Mouse (Mus musculus): Measurements from ENCODE around the gene Adssl1. TPM values are rescaled to one million over a fixed set of nuclear protein-coding genes. Genes with fewer than 3 reads are reported as not detected.

Gene Adssl1
- total and polyA plus RNA-seq, 3 experiments, result 58.2 to 63.9 TPM; not detected in 1

GRCm38 (mm10) chr12:112660576-112661326 lies 40.9 kb downstream of the Adssl1 start:
- H3K27ac ChIP-seq (ENCODE audit: control insufficient read depth, low read depth, low read length), result no peak overlapping the region
- no peaks in the 10 kb centered on the region for H3K27me3 ChIP-seq (ENCODE audit: control insufficient read depth in 1 of 2, insufficient read depth in 2 of 2, low read length in 2 of 2)
- no peak for TF ChIP-seq RAD21 (IDR thresholded peaks at IDR 0.05; ENCODE audit: low read depth, low read length)
- TF ChIP-seq CHD2 (IDR thresholded peaks at IDR 0.05; ENCODE audit: low read length), result no peak
- no peak for TF ChIP-seq ELF1 (IDR thresholded peaks at IDR 0.05; ENCODE audit: low read depth, low read length)
- no peak for TF ChIP-seq MAFK (IDR thresholded peaks at IDR 0.05; ENCODE audit: borderline replicate concordance, low read depth, low read length)
- TF ChIP-seq CHD1 (IDR thresholded peaks at IDR 0.05; ENCODE audit: low read depth, low read length), result no peak
- no peak for TF ChIP-seq CTCF (IDR thresholded peaks at IDR 0.05 in 2 of 3, conservative IDR thresholded peaks at IDR 0.05 in 1 of 3; ENCODE audit: control insufficient read depth in 1 of 3, insufficient read depth in 1 of 3, low read depth in 2 of 3, low read length in 3 of 3, poor library complexity in 1 of 3, severe bottlenecking in 1 of 3)
- TF ChIP-seq POLR2AphosphoS5 (IDR thresholded peaks at IDR 0.05; ENCODE audit: borderline replicate concordance, low read depth, low read length), result no peak
- TF ChIP-seq USF2 (IDR thresholded peaks at IDR 0.05; ENCODE audit: borderline replicate concordance in 1 of 2, insufficient read depth in 1 of 2, low read depth in 1 of 2, low read length in 2 of 2), result no peak
- no peak for TF ChIP-seq ZC3H11A (IDR thresholded peaks at IDR 0.05; ENCODE audit: low read depth, low read length)
- TF ChIP-seq NRF1 (IDR thresholded peaks at IDR 0.05; ENCODE audit: insufficient read depth, low read depth, low read length, poor library complexity, severe bottlenecking), result no peak
- no peak for TF ChIP-seq TCF12 (IDR thresholded peaks at IDR 0.05; ENCODE audit: low read depth, low read length)
- no peak for TF ChIP-seq POLR2AphosphoS2 (IDR thresholded peaks at IDR 0.05; ENCODE audit: low read length)
- no peak for TF ChIP-seq TAL1 (IDR thresholded peaks at IDR 0.05; ENCODE audit: low read length)
- TF ChIP-seq BHLHE40 (IDR thresholded peaks at IDR 0.05; ENCODE audit: borderline replicate concordance, low read depth, low read length), result no peak
- no peak for TF ChIP-seq GATA1 (IDR thresholded peaks at IDR 0.05; ENCODE audit: low read depth, low read length)
- H3K4me3 ChIP-seq (ENCODE audit: control insufficient read depth in 1 of 2, insufficient read depth in 1 of 2, low read depth in 2 of 2, low read length in 2 of 2), result no peak overlapping the region
- H3K4me1 ChIP-seq (ENCODE audit: control insufficient read depth in 1 of 2, insufficient read depth in 2 of 2, low read length in 2 of 2), result no peaks in the 10 kb centered on the region
- DNase-seq (ENCODE audit: low read depth, low spot score), result no peak
- H3K79me2 ChIP-seq (ENCODE audit: control insufficient read depth, insufficient read depth, low read length, poor library complexity), result peaks cover 16% of the 10 kb centered on the region; the same call in 1 of the 2 replicates
- H3K36me3 ChIP-seq (ENCODE audit: control insufficient read depth in 1 of 2, insufficient read depth in 2 of 2, low read length in 2 of 2), result peaks cover 0 to 50% of the 10 kb centered on the region in 2 experiments; a peak in 2 of 4 replicates
- no peak overlapping the region for H3K9ac ChIP-seq (ENCODE audit: control insufficient read depth, low read depth, low read length, poor library complexity, severe bottlenecking)
- no peaks in the 10 kb centered on the region for H3K9me3 ChIP-seq (replicated peaks; ENCODE audit: insufficient read depth, low read length)

- Histone ChIP-seq H3K4me1 (ENCODE audit: control insufficient read depth in 1 of 2, insufficient read depth in 2 of 2, low read length in 2 of 2) (no peaks in the 10 kb centered on the region), H3K27ac (ENCODE audit: control insufficient read depth, low read depth, low read length) (no peak overlapping the region)
- TF ChIP-seq RCOR1 (IDR thresholded peaks at IDR 0.05; ENCODE audit: low read depth, low read length) (no peak), ZMIZ1 (IDR thresholded peaks at IDR 0.05; ENCODE audit: low read depth, low read length) (no peak), ETS1 (IDR thresholded peaks at IDR 0.05; ENCODE audit: low read depth, low read length) (no peak), CHD2 (IDR thresholded peaks at IDR 0.05; ENCODE audit: low read length) (no peak)
These were observed 41.4 kb downstream of the Adssl1 start for GRCm38 (mm10) chr12:112661327-112661605.

More at GRCm38 (mm10) chr12:112661327-112661605, 41.4 kb downstream of the Adssl1 start:
- peaks cover 0 to 49% of the 10 kb centered on the region in 2 experiments; a peak in 2 of 4 replicates for H3K36me3 ChIP-seq (ENCODE audit: control insufficient read depth in 1 of 2, insufficient read depth in 2 of 2, low read length in 2 of 2)
- no peak overlapping the region for H3K4me3 ChIP-seq (ENCODE audit: control insufficient read depth in 1 of 2, insufficient read depth in 1 of 2, low read depth in 2 of 2, low read length in 2 of 2)
- H3K9me3 ChIP-seq (replicated peaks; ENCODE audit: insufficient read depth, low read length), result no peaks in the 10 kb centered on the region
- no peaks in the 10 kb centered on the region for H3K27me3 ChIP-seq (ENCODE audit: control insufficient read depth in 1 of 2, insufficient read depth in 2 of 2, low read length in 2 of 2)
- DNase-seq (ENCODE audit: low read depth, low spot score), result no peak
- H3K79me2 ChIP-seq (ENCODE audit: control insufficient read depth, insufficient read depth, low read length, poor library complexity), result peaks cover 18% of the 10 kb centered on the region; the same call in 1 of the 2 replicates
- H3K9ac ChIP-seq (ENCODE audit: control insufficient read depth, low read depth, low read length, poor library complexity, severe bottlenecking), result no peak overlapping the region
